Mouse (Mus musculus): ENCODE measurements at regions not wholly inside any gene's neighbourhood (a gene's known extent, or its start where the extent isn't known, plus 50 kb on each side); places are given as distances from the start of the nearest gene placed in this dataset.
"Not testable (repeated sequence)": the region's sequence is repeated elsewhere in the genome, so short reads cannot be mapped to it uniquely, and the experiment has no call there.

DNA sequence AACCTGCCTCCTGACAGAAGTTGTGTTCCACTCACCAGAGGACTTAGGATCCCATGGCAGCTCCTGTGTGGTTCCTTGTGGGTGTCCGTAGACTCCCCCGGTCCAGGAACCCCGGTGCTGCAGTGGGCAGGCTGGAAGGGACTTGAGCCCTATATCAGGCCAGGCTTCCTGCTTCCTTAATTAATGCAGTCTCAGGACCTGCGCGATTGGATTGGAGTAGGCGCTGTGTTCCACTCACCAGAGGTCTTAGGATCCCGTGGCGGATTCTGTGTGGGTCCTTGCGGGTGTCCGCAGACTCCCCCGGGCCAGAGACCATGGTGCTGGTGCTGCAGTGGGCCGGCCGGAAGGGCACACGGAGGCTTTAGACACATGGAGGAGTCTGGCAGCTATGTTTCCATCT lies 288.7 kb downstream of the Fut8 start:
- not testable (repeated sequence) for H3K9me3 ChIP-seq (ENCODE audit: low read length); H3K27me3 ChIP-seq (ENCODE audit: insufficient read depth, low read length); H3K4me1 ChIP-seq (replicated peaks; ENCODE audit: low read depth, low read length); H3K4me3 ChIP-seq (replicated peaks; ENCODE audit: low read length); H3K36me3 ChIP-seq (ENCODE audit: insufficient read depth, low read length)

GRCm38 (mm10) chr12:77527499-77527898 lies 289.6 kb downstream of the Fut8 start:
- no peaks in the 10 kb centered on the region for H3K27me3 ChIP-seq (ENCODE audit: insufficient read depth, low read length)
- TF ChIP-seq NANOG (IDR thresholded peaks at IDR 0.05; ENCODE audit: borderline replicate concordance, low read length) = no peak
- H3K4me1 ChIP-seq (replicated peaks; ENCODE audit: low read depth, low read length) = no peaks in the 10 kb centered on the region
- no peak overlapping the region for H3K4me3 ChIP-seq (replicated peaks; ENCODE audit: low read length)
- no peaks in the 10 kb centered on the region for H3K36me3 ChIP-seq (ENCODE audit: insufficient read depth, low read length)
- no peaks in the 10 kb centered on the region for H3K9me3 ChIP-seq (ENCODE audit: low read length)

GRCm38 (mm10) chr12:77527953-77528865 lies 290.3 kb downstream of the Fut8 start:
- Histone ChIP-seq H3K4me1 (replicated peaks; ENCODE audit: low read depth, low read length) (no peaks in the 10 kb centered on the region), H3K9me3 (ENCODE audit: low read length) (no peaks in the 10 kb centered on the region), H3K27me3 (ENCODE audit: insufficient read depth, low read length) (no peaks in the 10 kb centered on the region), H3K4me3 (replicated peaks; ENCODE audit: low read length) (no peak overlapping the region), H3K36me3 (ENCODE audit: insufficient read depth, low read length) (no peaks in the 10 kb centered on the region)
- TF ChIP-seq CTCF (conservative IDR thresholded peaks at IDR 0.05; ENCODE audit: low read length) (no peak), POU5F1 (IDR thresholded peaks at IDR 0.05; ENCODE audit: borderline replicate concordance, low read length) (no peak), NANOG (IDR thresholded peaks at IDR 0.05; ENCODE audit: borderline replicate concordance, low read length) (no peak)

DNA sequence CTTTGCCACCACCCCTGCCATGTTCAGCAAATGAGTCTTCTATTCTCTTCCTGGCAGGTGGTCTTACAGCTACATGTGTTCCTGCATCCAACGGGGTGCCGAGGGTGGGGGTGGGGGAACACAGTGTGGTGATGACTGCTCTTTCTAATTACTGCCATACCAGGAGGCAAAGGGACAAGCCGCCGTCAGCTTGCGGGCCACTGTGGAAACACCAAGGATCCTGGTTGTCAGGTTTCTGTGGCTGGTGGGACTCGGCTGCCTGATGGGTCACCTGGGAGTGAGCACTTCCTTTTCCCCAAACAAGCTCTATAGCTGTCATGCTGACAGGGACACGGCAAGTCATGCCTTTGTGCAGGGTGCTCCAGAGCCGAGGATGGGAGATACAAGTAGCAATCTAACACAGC lies 290.9 kb downstream of the Fut8 start:
- no peaks in the 10 kb centered on the region for H3K36me3 ChIP-seq (ENCODE audit: insufficient read depth, low read length)
- no peak for TF ChIP-seq CTCF (conservative IDR thresholded peaks at IDR 0.05; ENCODE audit: low read length)
- H3K9me3 ChIP-seq (ENCODE audit: low read length) = no peaks in the 10 kb centered on the region

DNA sequence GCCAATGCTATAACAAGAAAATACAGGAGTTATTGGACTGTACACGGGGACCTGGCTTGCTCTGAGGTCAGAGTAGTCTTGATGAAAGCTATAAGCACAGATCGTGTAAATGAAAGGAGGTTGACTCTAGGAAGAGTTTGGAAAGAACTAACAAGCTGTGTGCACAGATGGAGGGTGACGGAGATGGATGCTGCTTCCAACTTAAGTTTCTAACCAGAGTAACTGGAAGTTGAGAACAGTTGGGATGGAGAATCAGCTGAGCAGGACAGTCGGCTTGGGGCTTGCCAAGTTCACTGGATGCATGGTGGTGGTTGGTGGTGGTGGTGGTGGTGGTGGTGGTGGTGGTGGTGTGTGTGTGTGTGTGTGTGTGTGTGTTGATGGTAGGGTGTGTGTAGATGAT lies 291.5 kb downstream of the Fut8 start:
- Histone ChIP-seq H3K4me1 (replicated peaks; ENCODE audit: low read depth, low read length) (no peaks in the 10 kb centered on the region), H3K27me3 (ENCODE audit: insufficient read depth, low read length) (no peaks in the 10 kb centered on the region), H3K4me3 (replicated peaks; ENCODE audit: low read length) (no peak overlapping the region), H3K9me3 (ENCODE audit: low read length) (no peaks in the 10 kb centered on the region), H3K36me3 (ENCODE audit: insufficient read depth, low read length) (no peaks in the 10 kb centered on the region)
- TF ChIP-seq CTCF (conservative IDR thresholded peaks at IDR 0.05; ENCODE audit: low read length) = no peak

More for the DNA sequence above, 290.9 kb downstream of the Fut8 start:
- no peaks in the 10 kb centered on the region for H3K27me3 ChIP-seq (ENCODE audit: insufficient read depth, low read length)
- H3K4me1 ChIP-seq (replicated peaks; ENCODE audit: low read depth, low read length) = no peaks in the 10 kb centered on the region
- no peak overlapping the region for H3K4me3 ChIP-seq (replicated peaks; ENCODE audit: low read length)

- TF ChIP-seq POU5F1 (IDR thresholded peaks at IDR 0.05; ENCODE audit: borderline replicate concordance, low read length) (no peak), NANOG (IDR thresholded peaks at IDR 0.05; ENCODE audit: borderline replicate concordance, low read length) (no peak), CTCF (conservative IDR thresholded peaks at IDR 0.05; ENCODE audit: low read length) (no peak)
- H3K4me1 ChIP-seq (replicated peaks; ENCODE audit: low read depth, low read length) = no peaks in the 10 kb centered on the region
- H3K9me3 ChIP-seq (ENCODE audit: low read length) = no peaks in the 10 kb centered on the region
- H3K27me3 ChIP-seq (ENCODE audit: insufficient read depth, low read length) = no peaks in the 10 kb centered on the region
- no peaks in the 10 kb centered on the region for H3K36me3 ChIP-seq (ENCODE audit: insufficient read depth, low read length)
- H3K4me3 ChIP-seq (replicated peaks; ENCODE audit: low read length) = no peak overlapping the region
These were observed 292.0 kb downstream of the Fut8 start for GRCm38 (mm10) chr12:77529955-77530354.

GRCm38 (mm10) chr12:77531294-77531693 lies 293.4 kb downstream of the Fut8 start:
- H3K4me1 ChIP-seq (replicated peaks; ENCODE audit: low read depth, low read length) = no peaks in the 10 kb centered on the region
- no peaks in the 10 kb centered on the region for H3K9me3 ChIP-seq (ENCODE audit: low read length)
- no peaks in the 10 kb centered on the region for H3K27me3 ChIP-seq (ENCODE audit: insufficient read depth, low read length)
- no peak overlapping the region for H3K4me3 ChIP-seq (replicated peaks; ENCODE audit: low read length)
- TF ChIP-seq CTCF (conservative IDR thresholded peaks at IDR 0.05; ENCODE audit: low read length) = peak; percentile 29; the same call in 1 of the 2 replicates
- no peak for TF ChIP-seq NANOG (IDR thresholded peaks at IDR 0.05; ENCODE audit: borderline replicate concordance, low read length)
- H3K36me3 ChIP-seq (ENCODE audit: insufficient read depth, low read length) = no peaks in the 10 kb centered on the region

DNA sequence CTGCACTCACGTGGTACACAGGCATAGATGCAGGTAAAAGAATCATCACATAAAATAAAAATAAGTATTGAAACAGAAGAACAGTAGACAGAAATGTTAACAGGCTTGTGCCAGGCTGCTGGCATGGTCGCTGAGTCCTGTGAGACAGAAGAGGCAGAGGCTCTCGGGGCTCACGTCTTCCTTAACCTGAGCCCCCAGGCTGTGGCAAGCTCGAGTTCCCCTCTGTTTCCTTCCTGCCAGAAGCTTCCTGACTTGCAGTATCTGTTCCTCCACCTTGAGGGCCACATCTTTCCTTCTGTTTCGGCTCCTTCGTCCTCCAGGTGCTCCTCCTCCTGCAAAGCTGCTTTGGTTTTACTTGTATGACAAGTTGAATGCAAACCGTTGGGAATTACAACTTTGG lies 294.6 kb downstream of the Fut8 start:
- no peaks in the 10 kb centered on the region for H3K9me3 ChIP-seq (ENCODE audit: low read length)
- H3K4me3 ChIP-seq (replicated peaks; ENCODE audit: low read length) = no peak overlapping the region
- H3K4me1 ChIP-seq (replicated peaks; ENCODE audit: low read depth, low read length) = no peaks in the 10 kb centered on the region
- no peaks in the 10 kb centered on the region for H3K27me3 ChIP-seq (ENCODE audit: insufficient read depth, low read length)
- no peak for TF ChIP-seq CTCF (conservative IDR thresholded peaks at IDR 0.05; ENCODE audit: low read length)
- no peak for TF ChIP-seq NANOG (IDR thresholded peaks at IDR 0.05; ENCODE audit: borderline replicate concordance, low read length)
- no peak for TF ChIP-seq POU5F1 (IDR thresholded peaks at IDR 0.05; ENCODE audit: borderline replicate concordance, low read length)
- no peaks in the 10 kb centered on the region for H3K36me3 ChIP-seq (ENCODE audit: insufficient read depth, low read length)

DNA sequence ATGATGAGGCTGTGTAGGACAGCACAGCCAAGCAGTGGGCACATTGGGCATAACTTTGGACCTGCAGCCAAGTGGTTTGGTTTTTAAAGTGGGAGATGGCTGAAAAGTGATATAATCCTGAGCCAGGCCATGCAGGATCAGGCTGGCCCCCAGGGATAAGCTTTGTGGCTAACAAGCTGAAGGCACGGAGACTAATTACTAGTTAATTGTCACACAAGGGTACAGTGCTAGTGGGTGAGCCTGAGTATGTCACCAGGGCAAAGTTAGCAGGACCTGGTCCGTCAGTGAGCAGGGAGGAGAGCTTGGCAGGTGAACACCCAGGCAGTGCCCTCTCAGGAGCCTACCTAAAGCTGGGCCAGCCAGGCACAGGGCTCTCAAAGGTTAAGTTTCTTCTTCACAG lies 295.7 kb downstream of the Fut8 start:
- no peaks in the 10 kb centered on the region for H3K4me1 ChIP-seq (replicated peaks; ENCODE audit: low read depth, low read length)
- H3K27me3 ChIP-seq (ENCODE audit: insufficient read depth, low read length) = no peaks in the 10 kb centered on the region
- no peaks in the 10 kb centered on the region for H3K36me3 ChIP-seq (ENCODE audit: insufficient read depth, low read length)
- H3K9me3 ChIP-seq (ENCODE audit: low read length) = no peaks in the 10 kb centered on the region
- no peak overlapping the region for H3K4me3 ChIP-seq (replicated peaks; ENCODE audit: low read length)
- no peak for TF ChIP-seq POU5F1 (IDR thresholded peaks at IDR 0.05; ENCODE audit: borderline replicate concordance, low read length)
- TF ChIP-seq CTCF (conservative IDR thresholded peaks at IDR 0.05; ENCODE audit: low read length) = no peak
- no peak for TF ChIP-seq NANOG (IDR thresholded peaks at IDR 0.05; ENCODE audit: borderline replicate concordance, low read length)

Measured in E14TG2a.4 (cell line).